Mouse (Mus musculus): ENCODE measurements around the gene Pcbd1.

- TF ChIP-seq CTCF (IDR thresholded peaks at IDR 0.05; ENCODE audit: extremely low read depth, insufficient read depth, insufficient read length, insufficient replicate concordance) = peak; percentile 78; the same call in 1 of the 2 replicates
- no peak for TF ChIP-seq POLR2A (IDR thresholded peaks at IDR 0.05; ENCODE audit: low read depth, low read length)
Measured at GRCm38 (mm10) chr10:61051993-61052613, 37.0 kb upstream of the Pcbd1 start.

Measured in spleen, adult 2 months (tissue).